Mouse (Mus musculus): ENCODE measurements at regions not wholly inside any gene's neighbourhood (a gene's known extent, or its start where the extent isn't known, plus 50 kb on each side); places are given as distances from the start of the nearest gene placed in this dataset.

DNA sequence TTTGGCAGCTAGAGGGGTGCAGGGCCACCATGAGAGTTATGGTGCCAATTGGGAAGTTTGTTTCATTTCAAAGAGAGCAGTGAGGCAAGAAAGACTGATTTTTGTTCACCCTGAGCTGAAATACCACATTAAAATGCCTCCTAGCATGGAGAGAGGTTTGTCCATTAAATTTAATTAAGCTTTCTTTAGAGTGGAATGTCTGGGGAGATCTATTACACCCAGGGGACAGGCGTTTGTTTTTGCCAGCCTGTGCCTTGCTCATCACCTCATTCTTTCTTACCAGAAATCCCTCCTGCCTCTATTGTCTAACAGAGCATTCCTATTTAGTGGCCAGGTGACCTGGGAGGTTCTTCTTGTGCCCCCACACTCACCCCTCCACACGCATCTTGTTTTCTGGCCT, 55.2 kb upstream of the Rcn1 start:
- DNase-seq, result no peak

DNA sequence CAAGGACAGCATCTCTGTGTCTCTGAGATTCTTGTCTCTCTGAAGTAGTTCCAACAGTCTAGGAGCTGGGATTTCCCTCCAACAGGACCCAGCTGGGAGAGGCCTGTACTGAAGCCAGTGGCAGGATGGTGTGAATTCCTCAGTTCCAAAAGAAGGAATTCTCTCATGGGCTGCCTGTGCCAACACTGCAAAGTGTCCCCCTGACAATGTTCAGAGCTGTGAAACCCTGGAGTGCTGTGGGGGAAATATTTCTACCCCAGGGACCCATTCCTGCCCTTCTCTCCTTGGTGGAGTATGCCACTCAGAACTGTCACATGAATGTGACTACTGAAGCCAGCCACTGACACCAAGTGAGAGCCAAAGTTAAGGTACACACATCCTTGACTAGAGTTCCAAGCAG, 55.7 kb upstream of the Rcn1 start:
- DNase-seq, result no peak

DNA sequence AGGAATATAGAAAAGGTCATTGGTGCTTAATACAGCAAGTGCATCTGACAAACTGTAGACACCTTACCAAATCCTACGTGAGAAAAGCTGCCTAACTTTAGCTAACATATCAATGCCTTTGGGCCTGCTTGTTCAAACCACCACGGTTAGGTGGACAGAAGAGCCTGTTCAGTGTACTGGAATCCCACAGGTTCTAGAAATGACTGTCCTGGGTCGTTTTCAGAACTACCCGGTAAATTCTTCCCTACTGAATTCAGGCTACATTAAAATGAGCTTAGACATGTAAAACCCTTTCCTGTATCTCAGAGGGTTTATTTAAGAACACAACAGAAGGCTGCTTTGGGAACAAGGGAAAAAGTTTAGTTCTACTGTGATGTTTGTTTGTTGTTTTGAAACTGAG, 59.5 kb upstream of the Rcn1 start:
- DNase-seq, result no peak

DNA sequence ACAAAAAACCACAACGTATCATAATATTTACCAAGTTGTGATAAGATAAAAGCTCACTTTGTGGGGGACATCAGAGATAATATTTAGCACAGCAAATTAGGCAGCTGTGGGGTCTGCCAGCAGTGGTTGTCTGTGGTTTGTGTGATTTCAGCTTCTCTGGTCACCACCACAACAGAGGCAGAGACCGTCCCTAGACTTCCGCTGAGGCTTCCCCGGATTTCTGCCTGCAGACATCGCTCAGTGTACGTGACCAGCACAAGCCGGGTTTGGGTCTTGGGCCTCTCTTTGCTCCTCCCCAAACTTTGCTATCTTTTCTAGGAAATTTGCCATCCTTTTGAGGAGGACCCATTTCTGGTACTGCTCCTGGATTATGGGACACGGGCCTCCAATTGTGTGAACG, 60.4 kb upstream of the Rcn1 start:
- no peak for DNase-seq

DNA sequence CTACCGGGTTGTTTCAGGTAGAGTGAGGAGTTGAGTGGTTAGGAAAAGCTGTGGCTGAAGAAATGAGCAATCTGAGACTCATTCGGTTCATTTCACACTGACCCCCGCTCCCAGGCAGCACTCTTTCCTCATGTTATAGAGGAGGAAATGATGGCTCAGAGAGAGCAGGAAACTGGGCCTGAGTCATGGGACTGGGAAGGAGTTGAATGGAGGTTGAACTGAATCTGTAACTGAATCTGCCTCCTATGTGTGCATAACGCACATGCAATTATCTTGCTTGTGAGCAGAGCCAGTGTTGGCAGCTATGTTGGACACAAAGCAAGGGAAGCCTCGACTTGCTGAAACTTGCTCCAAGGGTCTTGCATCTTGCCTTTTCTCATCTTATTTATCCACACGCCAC, 66.5 kb upstream of the Rcn1 start:
- no peak for DNase-seq

DNA sequence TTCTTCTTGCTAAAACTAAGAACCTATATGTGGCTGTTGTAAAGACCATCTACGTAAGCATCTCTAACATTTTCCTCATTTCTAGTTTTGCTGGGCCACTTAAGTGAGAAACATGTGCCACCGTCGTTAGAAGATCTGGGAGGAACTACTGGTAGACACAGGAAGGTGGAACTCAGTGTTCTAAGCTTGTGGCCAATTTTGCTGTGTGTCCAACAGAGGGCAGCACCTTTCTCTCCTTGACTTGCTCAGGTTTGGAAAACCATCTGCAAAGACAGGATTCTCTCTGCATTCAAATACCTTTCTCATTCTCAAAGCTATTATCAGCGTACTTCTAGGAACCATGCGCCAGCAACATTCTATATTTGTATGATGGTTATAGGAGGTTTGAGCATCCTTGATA, 69.8 kb upstream of the Rcn1 start:
- peak; percentile 44 for DNase-seq

DNA sequence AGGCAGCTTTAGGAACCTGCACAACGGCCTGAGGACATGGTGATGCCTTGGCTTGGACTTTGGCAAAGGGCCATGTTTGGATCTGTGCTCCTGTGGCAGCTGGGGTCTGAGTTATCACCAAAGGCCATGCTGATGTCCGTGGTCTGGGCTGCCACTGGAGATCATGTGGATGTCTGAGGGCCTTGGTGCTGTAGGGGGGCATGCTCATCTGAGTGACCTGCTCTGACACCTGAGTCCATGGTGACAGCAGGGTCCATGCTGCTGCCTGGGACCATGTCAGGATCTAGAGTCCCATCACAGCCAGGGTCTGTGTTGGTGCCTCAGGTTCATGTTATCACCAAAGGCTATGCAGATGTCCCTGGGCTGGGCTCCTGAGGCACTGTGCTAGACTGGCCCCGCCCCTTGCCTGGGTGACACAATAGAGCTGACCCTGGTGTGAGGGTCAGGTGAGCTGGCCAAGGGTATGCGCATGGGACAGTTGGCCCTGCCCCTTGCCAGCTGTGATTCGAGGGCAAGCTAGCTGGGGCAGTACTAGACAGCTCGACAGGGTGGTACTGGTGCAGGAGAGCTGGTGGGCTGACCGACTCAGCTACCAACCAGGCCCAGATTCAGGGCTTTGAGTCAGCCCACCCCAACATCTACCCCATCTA, 77.0 kb upstream of the Rcn1 start:
- peak; percentile 37 for DNase-seq

GRCm38 (mm10) chr2:105481990-105482592, 83.0 kb upstream of the Rcn1 start:
- no peak for DNase-seq

DNA sequence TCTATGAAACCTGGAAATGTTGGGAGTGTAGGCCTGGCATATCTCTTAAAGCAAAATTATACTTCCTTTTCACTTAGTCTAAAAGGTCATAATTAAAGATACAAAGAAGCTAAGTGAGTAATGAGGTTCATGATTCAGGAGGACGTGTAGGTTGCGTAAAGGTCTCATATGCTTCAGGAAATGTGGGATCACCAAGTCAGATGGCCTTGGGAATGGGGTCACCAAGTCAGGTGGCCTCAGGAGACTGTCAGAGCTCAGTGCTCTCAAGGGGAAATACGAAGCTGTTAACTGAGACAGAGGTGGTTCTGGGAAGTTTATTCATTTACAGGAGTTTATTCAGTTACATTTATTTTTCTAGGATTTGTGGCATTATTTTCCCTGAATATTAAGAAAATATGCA, 85.4 kb upstream of the Rcn1 start:
- peak; percentile 25 for DNase-seq

- no peak for DNase-seq
These were observed 86.2 kb upstream of the Rcn1 start for GRCm38 (mm10) chr2:105485286-105485685.

GRCm38 (mm10) chr2:105495796-105496195, 96.7 kb upstream of the Rcn1 start:
- no peak for DNase-seq

GRCm38 (mm10) chr2:105504197-105504596, 105.1 kb upstream of the Rcn1 start:
- no peak for DNase-seq

- no peak for DNase-seq
These were observed 106.4 kb upstream of the Rcn1 start for GRCm38 (mm10) chr2:105505554-105505953.

GRCm38 (mm10) chr2:105507160-105507559, 108.0 kb upstream of the Rcn1 start:
- DNase-seq, result no peak

DNA sequence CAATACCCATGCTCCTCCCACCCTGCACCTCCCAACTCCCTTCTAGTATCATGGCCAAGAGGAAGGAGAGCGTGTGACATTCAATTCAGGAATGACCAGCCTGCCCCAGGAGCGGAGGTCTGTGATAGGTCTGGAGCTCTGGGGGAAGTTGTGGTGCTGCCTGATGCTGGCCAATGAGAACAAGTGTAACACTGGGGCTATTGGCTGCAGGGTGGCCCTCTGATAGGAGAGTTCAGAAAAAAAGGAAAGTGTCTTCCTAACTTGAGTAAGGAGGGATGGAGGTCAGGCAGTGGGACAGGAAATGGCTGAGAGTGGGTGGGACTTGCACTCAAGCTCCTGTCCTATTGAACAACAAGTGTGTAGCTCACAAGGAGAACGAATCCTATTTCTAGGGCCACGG, 111.7 kb upstream of the Rcn1 start:
- no peak for DNase-seq

- no peak for DNase-seq
These were observed 112.6 kb upstream of the Rcn1 start for GRCm38 (mm10) chr2:105511690-105512089.

GRCm38 (mm10) chr2:105514226-105514625, 115.1 kb upstream of the Rcn1 start:
- no peak for DNase-seq

DNA sequence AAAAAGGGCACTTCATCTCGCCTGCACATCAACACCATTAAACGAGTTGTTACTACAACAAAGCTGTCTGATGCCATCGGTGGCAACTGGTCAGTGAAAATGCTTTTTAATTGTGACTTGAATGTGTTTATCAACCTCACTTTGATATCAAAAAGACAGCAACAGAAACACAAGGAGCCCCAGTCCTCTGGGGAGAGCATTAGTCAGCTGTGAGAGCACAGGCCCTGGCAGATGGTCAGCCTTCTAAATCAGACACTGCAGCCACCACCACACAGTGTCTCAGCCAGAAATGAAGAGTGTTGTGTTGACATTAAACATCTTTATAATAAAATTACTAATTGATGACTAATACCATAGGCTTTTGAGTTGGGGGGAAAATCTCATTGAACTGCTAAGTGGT, 115.8 kb upstream of the Rcn1 start:
- no peak for DNase-seq

- DNase-seq, result no peak
These were observed 116.2 kb upstream of the Rcn1 start for GRCm38 (mm10) chr2:105515326-105515725.

DNA sequence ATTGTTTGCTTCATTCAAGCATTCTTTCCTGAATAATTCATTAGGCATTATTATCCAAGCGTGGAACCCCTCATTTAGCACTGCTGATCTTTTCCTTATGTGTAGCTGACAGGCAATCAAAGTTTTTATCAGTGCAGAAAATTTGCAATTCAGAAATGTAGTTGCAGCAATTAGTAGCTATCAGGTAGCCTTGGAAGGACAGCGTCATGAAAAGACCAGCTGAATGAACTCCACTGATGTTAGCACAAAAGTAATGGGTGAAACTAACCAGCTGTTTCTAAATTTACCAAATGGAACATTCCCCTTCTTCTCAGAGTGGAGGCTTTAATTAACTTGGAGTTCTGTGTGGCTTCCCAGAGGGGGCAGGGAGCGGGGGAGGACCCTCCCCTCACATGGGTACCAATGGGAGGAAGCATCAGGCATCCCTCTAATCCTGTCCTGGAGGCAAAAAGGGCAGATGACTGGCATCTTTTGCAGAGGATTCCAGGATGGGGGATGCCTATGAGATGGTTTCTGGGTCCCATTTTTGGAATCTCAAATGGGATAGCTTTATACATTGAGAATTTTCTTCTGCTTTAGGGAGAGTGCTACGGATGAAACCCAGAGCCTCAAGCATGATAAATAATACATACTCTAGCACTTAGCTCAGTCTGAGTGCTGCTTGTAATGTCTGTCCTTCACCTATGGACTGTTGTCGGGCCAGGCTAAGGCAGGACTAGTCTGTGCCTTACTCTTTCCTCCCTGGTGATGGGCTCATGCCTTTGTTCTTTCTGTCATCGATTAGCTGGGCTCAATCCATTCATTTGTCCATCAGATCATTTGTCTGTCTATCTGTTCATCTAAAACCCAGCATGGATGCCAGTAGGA, 117.4 kb upstream of the Rcn1 start:
- no peak for DNase-seq

DNA sequence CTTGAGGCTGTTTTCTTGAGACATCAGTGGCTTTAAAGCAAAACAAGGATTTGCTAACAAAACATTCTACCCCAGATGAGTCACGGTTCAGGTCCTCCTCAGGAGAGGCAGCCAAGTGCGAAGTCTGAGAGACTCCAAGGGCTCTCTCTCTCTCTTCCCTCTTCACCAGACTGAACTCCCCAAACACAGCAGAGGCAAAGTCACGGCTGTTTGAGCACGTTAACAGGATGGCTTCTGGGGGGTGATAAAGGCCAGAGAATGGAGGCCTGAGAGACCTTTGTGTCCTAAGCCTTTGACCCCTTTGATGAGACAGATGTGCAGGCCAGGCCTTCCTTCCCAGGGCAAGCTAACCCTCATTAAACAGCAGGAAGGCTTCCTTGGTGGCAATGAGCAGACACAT, 122.7 kb upstream of the Rcn1 start:
- no peak for DNase-seq

GRCm38 (mm10) chr2:105523297-105523802, 124.2 kb upstream of the Rcn1 start:
- peak; percentile 71 for DNase-seq

DNA sequence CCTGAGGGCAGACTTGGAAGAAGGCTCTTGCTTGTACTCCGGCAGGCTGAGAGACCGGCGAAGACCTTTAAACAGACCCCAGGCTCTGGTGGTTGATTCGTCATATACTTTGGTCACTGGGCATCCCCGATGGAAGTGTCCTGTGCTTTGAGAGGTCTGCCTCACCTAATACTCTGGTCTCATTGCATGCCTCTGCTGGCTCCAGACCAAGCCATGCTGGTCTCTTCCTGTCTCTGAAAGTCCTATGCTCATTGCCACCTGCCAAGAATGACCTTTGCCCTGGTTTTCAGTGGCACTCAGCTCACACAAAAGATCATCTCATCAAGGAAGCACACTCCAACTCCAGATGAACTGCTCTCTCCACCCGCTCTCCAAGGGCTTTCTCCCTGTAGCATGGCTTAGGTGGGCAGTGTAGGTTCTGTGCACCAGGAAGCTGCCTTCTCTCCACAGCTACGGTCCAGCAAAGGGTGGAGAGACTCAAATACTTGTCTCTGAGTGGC, 126.0 kb upstream of the Rcn1 start:
- DNase-seq, result no peak
